Mouse (Mus musculus) liver, postnatal 0 days (tissue): ENCODE measurements around the gene Lrrc4c. TPM values are rescaled to one million over a fixed set of nuclear protein-coding genes. Genes with fewer than 3 reads are reported as not detected.

ENCODE experiments used
- ATAC-seq: fragments of 200-750 bp; cut with Nextera tagmentation; 2 replicates; pipeline ENCODE4 v1.8.0; 2017; ENCODE audit warnings: mild to moderate bottlenecking, moderate library complexity
- DNase-seq: peaks from one replicate; pipeline ENCODE4 v3.0.0-alpha.2; 2016
- H3K27ac ChIP-seq: fragments of 300-500 bp; sonication (generic); 2 replicates; pipeline ENCODE4 v1.5.1; 2014; ENCODE audit warnings: antibody characterized with exemption, moderate library complexity, mild to moderate bottlenecking, low read depth
- H3K27me3 ChIP-seq: fragments of 300-500 bp; sonication (generic); 2 replicates; pipeline ENCODE4 v1.6.1; 2014; ENCODE audit warnings: low read length, control low read depth, mixed read lengths; ENCODE audit not compliant: insufficient read depth
- H3K36me3 ChIP-seq: fragments of 300-500 bp; sonication (generic); replicated peaks from 2 replicates; pipeline ENCODE4 v1.6.1; 2014; ENCODE audit warnings: mild to moderate bottlenecking, control low read depth, low read length, moderate library complexity, mixed read lengths; ENCODE audit not compliant: insufficient read depth
- H3K4me1 ChIP-seq: fragments of 300-500 bp; sonication (generic); 2 replicates; pipeline ENCODE4 v1.6.1; 2014; ENCODE audit warnings: antibody characterized with exemption, mild to moderate bottlenecking, control low read depth; ENCODE audit not compliant: insufficient read depth
- H3K4me2 ChIP-seq: fragments of 300-500 bp; sonication (generic); 2 replicates; pipeline ENCODE4 v1.6.1; 2014; ENCODE audit warnings: low read depth, mild to moderate bottlenecking, low read length, moderate library complexity, mixed read lengths
- H3K4me3 ChIP-seq: fragments of 300-500 bp; sonication (generic); 2 replicates; pipeline ENCODE4 v1.5.1; 2014; ENCODE audit warnings: low read depth, low read length
- H3K9ac ChIP-seq: fragments of 300-500 bp; sonication (generic); replicated peaks from 2 replicates; pipeline ENCODE4 v1.6.1; 2014; ENCODE audit warnings: mild to moderate bottlenecking, moderate library complexity
- H3K9me3 ChIP-seq: fragments of 300-500 bp; sonication (generic); 2 replicates; pipeline ENCODE4 v1.6.1; 2016; ENCODE audit warnings: mild to moderate bottlenecking, control low read depth, low read length, mixed read lengths
- CTCF ChIP-seq: sonication (generic); IDR thresholded peaks from 2 replicates; pipeline ENCODE4 v1.5.1; 2016; ENCODE audit warnings: antibody characterized with exemption, low read depth
- EP300 ChIP-seq: IDR thresholded peaks from 2 replicates; pipeline ENCODE4 v1.6.1; 2016; ENCODE audit warnings: antibody characterized with exemption, low read depth, mild to moderate bottlenecking
- WGBS: fragments of 180-500 bp; shearing (Covaris S2); extraction: QIAGEN DNeasy Blood & Tissue Kit; methylation state at CpG from one replicate; pipeline ENCODE4 v1.1.7; 2014; ENCODE audit not compliant: insufficient replicate concordance; 5-methylcytosine and 5-hydroxymethylcytosine counted together
- polyA plus RNA-seq: library from polyadenylated mRNA; unstranded; fragments of >200 nt; fragmentation: Nextera tagmentation; extraction: Ambion mirVana; gene quantifications from 2 replicates; pipeline ENCODE4 v1.2.1, GENCODE M21; 2015

Gene Lrrc4c
- polyA plus RNA-seq, 1 experiment from 2014 or later, result 0.36 TPM

DNA sequence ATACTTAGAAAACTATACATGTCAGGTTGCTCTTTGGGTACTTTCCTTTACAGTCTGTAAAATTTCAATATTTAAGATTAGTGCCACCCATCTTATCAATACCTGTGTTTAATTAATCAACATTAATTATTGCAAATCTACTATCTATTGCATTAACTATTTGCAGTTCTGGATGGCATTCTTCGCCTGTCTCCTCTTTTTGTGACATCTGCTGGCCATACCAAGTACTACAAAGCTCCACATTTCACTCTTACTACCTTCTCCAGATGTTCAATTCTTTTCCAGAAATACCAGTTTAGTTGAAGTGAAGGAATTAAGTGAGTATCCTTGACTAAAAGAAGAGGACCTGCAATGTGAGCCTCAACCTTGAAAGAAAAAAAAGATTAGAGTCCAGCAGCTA lies 1.4 kb upstream of the Lrrc4c start:
- no peak for TF ChIP-seq EP300
- no peak for TF ChIP-seq CTCF
- Histone ChIP-seq H3K27ac (no peak overlapping the region), H3K9ac (no peak overlapping the region), H3K27me3 (no peaks in the 10 kb centered on the region), H3K4me3 (no peak overlapping the region), H3K4me1 (no peaks in the 10 kb centered on the region), H3K4me2 (no peak overlapping the region), H3K36me3 (no peaks in the 10 kb centered on the region), H3K9me3 (no peaks in the 10 kb centered on the region)
- DNase-seq (no peak), ATAC-seq (no peak)
- 43% methylated on average over 1 of the region's 1 CpGs for WGBS

DNA sequence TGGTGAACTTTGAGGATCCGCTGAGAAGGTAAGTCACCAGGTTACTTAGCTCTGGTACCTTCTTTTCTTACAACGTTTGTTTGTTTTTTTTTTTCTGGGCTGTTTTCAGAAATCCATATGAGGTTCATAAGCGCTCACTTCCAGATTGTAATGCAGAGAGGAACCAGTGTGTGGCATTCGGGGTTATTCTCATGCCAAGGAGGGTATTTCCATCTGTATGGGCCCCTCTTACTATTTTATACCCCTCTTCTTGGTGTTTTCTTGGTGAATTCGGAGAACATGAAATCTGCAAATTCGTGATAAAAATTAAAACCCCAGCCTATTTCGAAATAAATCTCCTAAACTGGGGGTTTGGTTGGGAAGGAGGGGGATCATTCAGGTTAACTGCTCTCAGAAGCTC lies 587 bp downstream of the Lrrc4c start:
- Histone ChIP-seq H3K9ac (no peak overlapping the region), H3K36me3 (no peaks in the 10 kb centered on the region), H3K4me1 (no peaks in the 10 kb centered on the region), H3K4me2 (no peak overlapping the region), H3K4me3 (no peak overlapping the region), H3K27ac (no peak overlapping the region), H3K9me3 (no peaks in the 10 kb centered on the region), H3K27me3 (no peaks in the 10 kb centered on the region)
- ATAC-seq, result no peak
- TF ChIP-seq EP300, result no peak
- TF ChIP-seq CTCF, result no peak
- no peak for DNase-seq
- WGBS, result 24% methylated on average over 7 of the region's 7 CpGs

DNA sequence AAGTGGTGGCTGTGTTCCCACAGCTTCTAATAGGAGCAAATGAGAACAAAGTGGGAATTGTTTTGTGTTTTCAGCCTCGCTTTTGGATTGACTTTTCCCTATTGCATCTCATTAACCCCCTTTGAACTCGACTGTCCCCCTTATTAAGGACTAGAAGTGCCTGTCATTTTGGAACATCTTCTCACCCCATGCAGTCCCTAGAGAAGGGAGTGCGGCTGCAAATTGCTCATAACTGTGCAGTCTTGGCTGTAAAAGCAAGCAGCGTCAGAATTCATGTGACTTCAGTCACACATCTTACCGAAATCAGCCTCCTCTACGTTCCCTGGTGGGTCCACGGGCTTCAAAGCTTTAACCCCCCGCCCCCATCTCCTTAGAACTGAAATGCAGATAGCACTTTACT lies 1.2 kb downstream of the Lrrc4c start:
- Histone ChIP-seq H3K4me2 (no peak overlapping the region), H3K27me3 (no peaks in the 10 kb centered on the region), H3K27ac (no peak overlapping the region), H3K4me1 (no peaks in the 10 kb centered on the region), H3K9me3 (no peaks in the 10 kb centered on the region), H3K36me3 (no peaks in the 10 kb centered on the region), H3K4me3 (no peak overlapping the region), H3K9ac (no peak overlapping the region)
- WGBS, result 27% methylated on average over 8 of the region's 8 CpGs
- TF ChIP-seq CTCF, result no peak
- TF ChIP-seq EP300, result no peak
- ATAC-seq (no peak), DNase-seq (no peak)

DNA sequence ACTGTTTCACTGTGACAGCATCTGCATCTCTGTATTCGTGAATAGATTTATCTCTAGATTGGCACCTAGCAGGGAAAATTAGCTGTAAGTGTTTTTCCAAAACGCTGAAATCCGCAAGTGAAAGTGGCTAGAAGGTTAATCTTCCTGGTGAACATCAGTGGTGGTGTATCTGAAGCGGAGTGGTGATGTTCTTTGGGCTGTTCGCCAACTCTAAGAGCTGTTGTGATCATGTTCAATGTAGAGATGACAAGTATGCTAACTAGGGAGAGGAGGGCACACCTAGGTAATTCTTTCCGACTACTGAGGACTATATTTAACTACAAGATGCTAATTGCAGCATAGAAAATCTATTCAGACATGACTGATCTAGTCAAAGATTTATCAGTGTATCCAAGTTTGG lies 1.7 kb downstream of the Lrrc4c start:
- ATAC-seq (no peak), DNase-seq (no peak)
- Histone ChIP-seq H3K4me3 (no peak overlapping the region), H3K36me3 (no peaks in the 10 kb centered on the region), H3K27me3 (no peaks in the 10 kb centered on the region), H3K4me2 (no peak overlapping the region), H3K9me3 (no peaks in the 10 kb centered on the region), H3K27ac (no peak overlapping the region), H3K4me1 (no peaks in the 10 kb centered on the region), H3K9ac (no peak overlapping the region)
- TF ChIP-seq EP300 (no peak), CTCF (no peak)
- 53% methylated on average over 6 of the region's 6 CpGs for WGBS

DNA sequence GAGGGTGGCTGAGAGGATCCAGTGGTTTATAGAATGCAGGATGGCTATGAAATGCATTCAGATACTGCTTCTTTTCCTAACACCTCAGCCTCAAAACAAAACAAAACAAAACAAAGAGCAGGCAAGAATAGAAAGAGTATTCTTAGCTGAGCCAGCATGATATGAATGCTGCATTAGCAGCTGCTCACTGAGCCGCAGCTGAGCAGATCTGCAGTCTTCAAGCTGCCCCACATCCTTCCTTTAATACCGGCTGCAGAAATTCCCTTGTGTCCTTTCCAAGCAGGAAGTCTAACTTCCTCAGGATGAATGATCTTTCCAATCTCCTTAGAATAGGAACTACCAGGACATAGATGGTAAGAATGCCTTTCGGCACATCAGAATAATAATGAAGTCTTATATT lies 16.7 kb downstream of the Lrrc4c start:
- Histone ChIP-seq H3K4me2 (no peak overlapping the region), H3K4me1 (no peaks in the 10 kb centered on the region), H3K9ac (no peak overlapping the region), H3K27ac (no peak overlapping the region), H3K9me3 (no peaks in the 10 kb centered on the region), H3K4me3 (no peak overlapping the region), H3K36me3 (no peaks in the 10 kb centered on the region), H3K27me3 (no peaks in the 10 kb centered on the region)
- WGBS, result 32% methylated on average over 3 of the region's 3 CpGs
- ATAC-seq, result no peak
- DNase-seq, result no peak
- TF ChIP-seq EP300, result no peak
- TF ChIP-seq CTCF, result no peak

DNA sequence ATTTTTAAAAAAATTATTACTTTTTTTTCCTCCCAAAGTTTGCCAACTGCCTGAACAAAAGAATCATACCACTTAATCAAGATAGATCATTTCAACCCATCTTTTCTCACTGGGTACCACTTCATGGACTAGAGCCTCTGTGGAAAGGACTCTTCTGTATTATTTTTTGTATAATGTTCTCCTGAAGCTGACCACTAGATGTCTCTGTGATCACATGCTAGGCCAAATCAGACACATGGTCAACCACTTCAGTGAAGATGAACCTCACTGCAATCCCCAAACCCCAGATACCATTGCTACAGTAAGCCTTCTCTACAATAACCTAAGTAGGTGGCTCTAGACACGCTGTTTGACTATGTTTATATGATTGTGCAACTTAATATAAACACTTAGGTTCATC lies 19.4 kb downstream of the Lrrc4c start:
- DNase-seq (no peak), ATAC-seq (no peak)
- no peak overlapping the region for H3K27ac ChIP-seq
- no peaks in the 10 kb centered on the region for H3K27me3 ChIP-seq
- TF ChIP-seq EP300 (no peak), CTCF (peak; percentile 34; the same call in 1 of the 2 replicates)
- no peak overlapping the region for H3K9ac ChIP-seq
- H3K4me2 ChIP-seq, result no peak overlapping the region
- no peaks in the 10 kb centered on the region for H3K36me3 ChIP-seq
- H3K9me3 ChIP-seq, result no peaks in the 10 kb centered on the region
- no peak overlapping the region for H3K4me3 ChIP-seq
- H3K4me1 ChIP-seq, result no peaks in the 10 kb centered on the region
- 75% methylated on average over 1 of the region's 1 CpGs for WGBS

DNA sequence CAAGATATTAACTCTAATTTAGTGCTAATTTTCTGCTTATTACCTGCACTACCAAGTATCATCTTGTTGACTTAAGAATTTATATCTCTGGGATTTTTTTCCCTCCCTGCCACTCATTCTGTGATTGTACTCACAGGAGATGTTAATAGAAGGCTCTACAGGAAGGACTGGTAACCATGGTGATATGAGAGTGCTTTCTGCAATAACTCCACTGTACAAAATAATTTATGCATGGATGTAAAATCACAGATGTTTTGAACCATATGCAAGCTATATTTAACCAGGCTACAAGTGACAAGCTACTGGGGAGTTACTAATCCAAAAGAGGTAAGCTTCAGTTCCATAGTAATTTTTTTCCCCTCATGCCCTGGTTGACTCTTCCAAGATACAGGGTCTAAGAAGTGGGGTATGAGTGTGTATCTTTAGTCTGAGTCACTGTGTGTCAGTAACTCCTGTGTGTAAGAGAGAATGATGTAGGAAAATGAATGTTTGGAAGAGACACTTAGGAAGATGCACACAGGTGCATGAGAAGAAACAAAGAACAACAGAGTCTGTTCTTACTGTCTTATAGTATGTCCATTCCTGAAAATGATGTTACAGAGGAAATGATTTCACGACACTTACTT lies 83.3 kb downstream of the Lrrc4c start:
- H3K27ac ChIP-seq, result no peak overlapping the region
- H3K4me2 ChIP-seq, result no peak overlapping the region
- no peaks in the 10 kb centered on the region for H3K9me3 ChIP-seq
- H3K36me3 ChIP-seq, result no peaks in the 10 kb centered on the region
- no peak overlapping the region for H3K9ac ChIP-seq
- H3K4me3 ChIP-seq, result no peak overlapping the region
- no peaks in the 10 kb centered on the region for H3K27me3 ChIP-seq
- no peaks in the 10 kb centered on the region for H3K4me1 ChIP-seq
- 57% methylated on average over 1 of the region's 1 CpGs for WGBS
- TF ChIP-seq EP300 (no peak), CTCF (no peak)
- ATAC-seq (no peak), DNase-seq (no peak)
